Mouse (Mus musculus): Measurements from ENCODE around the gene Ctbp1. TPM values are rescaled to one million over a fixed set of nuclear protein-coding genes. Genes with fewer than 3 reads are reported as not detected.

The Ctbp1 gene
- total RNA-seq, 2 experiments from 2014 or later, result 236 to 245 TPM

DNA sequence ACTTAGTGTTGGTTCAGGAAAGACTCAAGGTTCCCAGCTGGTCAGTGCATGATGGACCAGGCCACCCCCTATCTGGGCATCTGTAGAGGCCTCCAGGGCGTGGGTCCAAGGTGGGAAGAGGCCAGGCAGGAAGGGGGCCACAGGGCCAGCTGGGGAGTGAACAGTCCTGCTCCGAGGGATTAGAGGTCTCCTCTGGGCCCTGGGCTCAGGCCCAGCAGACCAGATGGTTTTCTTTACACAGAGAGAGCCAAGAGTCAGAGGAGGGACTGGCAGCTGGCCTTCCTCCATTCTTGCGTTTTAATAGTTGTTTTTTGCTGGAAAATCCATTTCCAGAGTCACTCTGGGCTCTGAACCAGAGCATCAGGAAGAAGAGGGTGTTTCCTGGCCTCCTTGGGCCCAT, 29.1 kb downstream of the Ctbp1 start:
- DNase-seq, result peak; percentile 86 to 87
- intact Hi-C loops (cut with DNase I), result no loop called here

DNA sequence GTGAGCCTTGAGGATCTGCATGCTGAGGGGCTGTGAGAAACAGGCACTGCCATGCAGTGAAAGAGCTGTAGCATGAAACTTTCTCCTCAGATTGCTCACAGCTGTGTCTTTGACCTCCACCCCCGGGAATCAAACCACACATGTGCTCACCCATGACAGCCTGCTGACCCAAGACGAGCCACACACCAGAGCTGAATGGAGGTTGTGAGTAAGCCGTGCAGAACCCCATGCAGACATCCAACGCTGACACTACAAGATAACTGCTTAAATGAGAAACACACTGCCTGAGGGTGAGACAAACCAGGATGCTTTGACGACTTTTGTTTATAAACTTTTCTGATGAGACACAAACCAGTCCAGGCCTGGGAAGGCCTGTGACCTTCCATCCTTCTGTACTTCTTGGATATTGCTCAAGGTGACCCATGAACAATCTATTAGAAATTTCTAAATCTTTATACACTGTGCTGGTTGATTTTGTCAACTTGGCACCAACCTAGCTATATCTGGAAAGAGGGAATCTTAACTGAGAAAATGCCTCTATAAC, 30.3 kb downstream of the Ctbp1 start:
- intact Hi-C loops (cut with DNase I), result no loop called here

DNA sequence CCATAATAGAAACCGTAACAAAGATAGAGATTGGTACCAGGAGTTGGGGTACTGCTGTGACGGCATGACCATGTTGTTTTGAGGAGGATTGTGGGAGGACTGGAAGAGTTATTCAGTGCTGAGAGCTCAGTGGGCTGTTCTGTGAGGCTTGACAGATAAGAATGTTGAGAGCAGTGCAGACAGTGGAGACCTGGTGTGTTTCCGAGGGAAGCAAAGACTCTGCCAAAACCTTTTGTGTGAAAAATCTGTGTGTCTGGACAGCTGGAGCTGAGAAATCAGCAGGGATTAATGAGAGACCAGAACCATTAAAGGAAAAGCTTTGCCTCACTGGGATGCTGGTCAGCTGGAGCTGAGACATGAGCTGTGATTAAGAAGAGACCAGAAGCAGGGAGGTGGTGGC, 34.9 kb downstream of the Ctbp1 start:
- intact Hi-C loops (cut with DNase I), result no loop called here
- peak; percentile 57 to 72 for DNase-seq

More for the DNA sequence above, 30.3 kb downstream of the Ctbp1 start:
- DNase-seq, result peak; percentile 49 to 53

DNA sequence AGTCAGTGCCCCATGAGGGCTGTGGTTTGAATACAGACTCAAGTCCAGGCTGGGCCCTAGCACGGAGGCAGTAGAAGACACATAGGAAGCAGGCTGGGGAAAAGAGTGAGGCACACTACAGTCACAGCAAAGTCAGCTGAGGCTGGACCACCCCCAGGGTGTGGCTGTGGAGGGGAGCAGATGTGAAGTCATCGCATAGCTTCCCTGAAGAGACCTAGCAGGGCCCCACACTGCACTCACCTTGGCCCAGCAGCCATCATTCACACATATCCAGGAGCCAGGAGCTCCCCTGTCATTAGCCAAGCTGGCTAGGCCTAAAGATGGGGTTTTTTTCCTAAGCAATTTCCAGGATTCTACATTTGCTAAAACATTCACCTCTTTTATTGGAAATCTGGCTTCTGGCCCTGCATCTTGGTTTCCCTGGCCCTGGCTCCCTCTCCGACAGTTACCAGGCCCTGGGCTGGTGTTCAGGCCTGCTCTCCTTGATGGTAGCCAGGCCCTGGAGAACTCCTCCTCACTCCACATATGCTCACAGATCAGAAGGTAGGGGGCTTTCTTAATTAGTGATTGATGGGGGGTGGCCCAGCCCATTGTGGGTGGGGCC, 35.6 kb downstream of the Ctbp1 start:
- DNase-seq, result peak in 1 of 2 experiments; percentile 27
- intact Hi-C loops (cut with DNase I), result no loop called here

DNA sequence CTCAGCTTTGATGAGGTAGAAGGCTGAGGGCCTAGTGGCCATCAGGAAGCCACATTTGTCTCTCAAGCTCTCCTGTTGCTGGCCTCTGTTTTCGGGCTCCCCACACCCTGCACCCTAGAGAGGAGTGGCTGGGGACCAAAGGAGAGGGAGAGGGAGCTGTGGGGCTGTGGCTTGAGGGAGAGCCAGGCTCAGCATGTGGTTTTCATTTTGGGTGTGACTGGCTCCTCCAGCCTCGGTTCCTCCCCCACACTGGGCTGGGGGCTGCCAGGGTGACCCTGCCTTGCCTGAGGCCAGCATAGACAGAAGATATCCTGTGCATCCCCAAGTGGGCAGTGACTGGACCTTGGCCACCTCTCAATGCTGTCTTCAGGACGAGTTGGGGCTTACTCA, 36.5 kb downstream of the Ctbp1 start:
- DNase-seq, result peak in 1 of 2 experiments; percentile 28
- intact Hi-C loops (cut with DNase I), result no loop called here

DNA sequence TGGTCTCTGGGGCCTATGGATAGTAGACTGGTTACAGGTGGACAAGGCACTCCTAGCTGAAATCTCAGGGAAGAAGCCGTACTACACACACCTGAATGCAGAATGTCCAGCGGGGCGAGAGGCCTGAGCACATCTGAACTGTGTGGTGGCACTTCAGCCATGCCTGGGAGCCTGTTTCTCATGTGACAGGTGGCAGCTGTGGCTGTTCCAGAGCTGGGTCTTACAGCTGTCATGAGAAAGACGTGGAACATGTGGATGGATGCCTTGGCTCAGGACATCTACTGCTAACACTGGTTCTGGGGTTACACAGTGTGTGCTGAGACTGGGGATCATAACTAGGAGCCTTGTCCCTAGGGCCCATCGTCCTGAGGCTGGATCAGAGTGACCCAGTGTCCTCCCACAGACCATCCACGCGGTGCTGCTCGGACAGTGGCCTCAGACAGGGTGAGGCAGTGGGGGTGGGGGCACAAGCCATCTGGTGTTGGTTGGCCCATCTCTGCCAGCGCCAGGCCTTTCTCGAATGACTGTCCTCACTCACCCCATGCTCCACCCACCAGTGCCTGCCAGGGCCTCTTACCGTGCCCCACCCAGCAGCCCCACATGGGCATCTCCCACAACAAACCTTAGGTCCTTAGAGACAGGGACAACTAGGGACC, 37.1 kb downstream of the Ctbp1 start:
- DNase-seq, result peak in 1 of 2 experiments; percentile 32
- intact Hi-C loops (cut with DNase I), result no loop called here

DNA sequence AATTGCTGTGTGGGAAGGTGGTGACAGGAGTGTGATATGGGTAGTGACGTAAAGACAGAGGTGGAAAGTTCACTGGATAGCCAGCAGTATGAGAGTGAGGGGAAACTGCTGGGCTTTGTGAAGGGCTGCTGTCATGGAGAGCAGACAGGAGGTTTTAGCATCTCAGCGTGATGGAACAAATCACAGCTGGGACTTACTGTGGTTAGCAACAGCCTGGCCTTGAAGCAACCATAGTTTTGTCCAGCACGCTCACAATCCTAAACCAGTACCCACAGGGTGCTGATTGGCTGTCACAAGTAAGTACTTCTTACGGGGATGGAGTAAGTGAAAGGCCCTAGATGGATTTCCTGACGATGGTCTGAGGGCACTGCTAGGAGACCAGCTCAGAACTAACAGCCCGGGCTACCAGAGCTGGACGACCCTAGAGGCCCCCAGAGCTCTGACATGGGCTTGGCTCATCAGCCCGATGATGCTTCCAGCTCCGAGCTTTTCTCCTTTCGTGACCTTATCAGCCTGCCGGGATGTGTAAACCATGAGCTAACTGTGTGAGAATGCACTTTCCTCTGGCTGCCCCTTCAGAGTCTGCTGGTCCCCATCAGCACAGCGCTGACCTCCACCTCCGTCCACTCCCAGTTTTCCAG, 40.3 kb downstream of the Ctbp1 start:
- intact Hi-C loops (cut with DNase I), result no loop called here
- peak; percentile 77 to 78 for DNase-seq

DNA sequence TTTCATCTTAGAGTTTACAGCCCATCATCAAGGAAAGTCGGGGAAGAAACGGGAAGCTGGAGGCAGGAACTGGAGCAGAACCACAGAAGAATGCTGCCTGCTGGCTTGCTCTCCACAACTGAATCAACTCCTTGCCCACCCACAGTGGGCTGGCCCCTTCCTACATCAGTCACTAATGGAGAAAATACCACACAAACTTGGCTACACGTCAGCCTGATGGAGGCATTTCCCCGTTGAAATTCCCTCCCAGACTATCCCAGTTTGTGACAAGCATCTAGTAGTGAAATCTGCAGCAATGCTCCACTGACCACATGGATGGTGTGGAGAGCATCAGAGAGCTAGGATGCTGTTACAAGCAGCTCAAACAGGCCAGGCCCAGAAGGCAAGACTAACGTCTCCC, 42.0 kb downstream of the Ctbp1 start:
- intact Hi-C loops (cut with DNase I), result no loop called here
- DNase-seq, result no peak

DNA sequence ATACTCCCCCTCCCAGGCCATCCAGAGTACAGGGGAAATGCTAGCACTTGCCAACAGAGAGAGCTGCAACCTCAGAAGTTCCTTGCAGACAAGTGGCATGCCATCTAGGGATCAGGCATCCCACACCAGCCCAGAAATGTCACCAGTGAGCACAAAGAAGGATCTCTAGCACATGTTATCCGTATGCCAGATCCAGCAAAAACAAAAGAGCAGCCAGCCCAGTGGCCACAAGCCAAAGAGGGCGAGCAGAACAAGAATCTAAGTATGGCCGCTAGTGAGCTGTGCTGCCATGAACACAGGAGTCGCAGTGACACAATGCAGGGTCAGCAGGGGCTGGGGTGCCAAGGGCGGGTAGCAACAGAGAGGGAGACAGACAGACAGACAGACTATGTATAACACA, 44.5 kb downstream of the Ctbp1 start:
- DNase-seq, result peak; percentile 54 to 57
- intact Hi-C loops (cut with DNase I), result no loop called here

DNA sequence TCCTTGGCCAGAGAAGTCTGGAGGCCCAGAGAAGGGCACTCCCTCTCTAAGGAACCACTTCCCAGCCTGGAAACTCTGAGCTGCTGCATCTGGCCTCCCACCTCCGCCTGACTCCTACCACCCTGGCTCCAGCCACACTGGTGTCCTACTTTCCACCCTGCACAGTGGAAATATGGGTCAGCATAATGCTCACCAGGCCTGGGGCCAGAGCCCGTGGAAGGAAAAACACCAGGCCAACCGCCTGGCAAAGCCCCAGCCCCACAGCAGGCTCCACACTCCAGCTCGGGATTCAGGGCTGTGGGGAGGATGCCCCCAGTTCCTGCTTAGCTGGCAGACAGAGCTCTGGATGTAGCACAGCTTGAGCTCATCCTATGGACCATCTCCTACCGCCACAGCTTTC, 46.4 kb downstream of the Ctbp1 start:
- intact Hi-C loops (cut with DNase I), result no loop called here
- DNase-seq, result peak; percentile 66 to 68

DNA sequence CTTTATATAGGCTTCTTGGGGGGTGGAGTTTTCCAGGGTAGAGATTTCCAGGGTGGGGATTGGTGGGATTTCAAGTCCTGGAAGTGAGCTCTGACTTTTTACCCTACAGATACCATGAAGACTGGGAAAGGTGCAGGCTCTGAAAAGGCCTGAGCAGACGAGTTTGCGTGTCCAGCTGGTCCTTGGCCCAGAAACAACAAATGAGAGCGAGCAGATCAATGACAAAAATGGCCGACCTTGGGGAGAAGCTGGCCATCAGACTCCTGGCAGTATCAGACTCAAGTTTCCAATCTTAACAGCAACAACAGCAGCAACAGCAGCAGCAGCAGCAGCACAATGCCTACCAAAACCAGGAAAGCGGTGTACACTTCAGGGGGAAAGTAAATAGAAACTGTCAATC, 49.1 kb downstream of the Ctbp1 start:
- DNase-seq, result no peak
- intact Hi-C loops (cut with DNase I), result no loop called here

DNA sequence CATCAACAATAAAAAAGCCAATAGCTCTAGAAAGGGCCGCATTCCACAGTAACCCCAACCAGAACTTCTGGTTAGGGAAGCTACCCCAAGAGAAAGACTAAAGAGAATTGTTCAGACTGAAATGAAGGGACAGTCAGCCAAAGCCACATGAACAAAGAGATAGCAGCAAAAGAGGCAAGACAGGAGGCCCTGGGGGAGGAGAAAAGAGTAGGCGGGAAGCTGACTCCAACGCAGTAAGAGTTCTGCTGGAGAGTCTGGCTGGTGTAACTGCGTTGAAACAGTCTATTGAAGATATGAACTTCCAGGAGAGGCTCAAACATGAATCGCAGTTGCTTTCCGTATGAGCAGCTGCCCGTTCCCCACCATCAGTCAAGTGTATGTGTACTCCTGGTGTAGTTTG, 50.3 kb downstream of the Ctbp1 start:
- DNase-seq, result no peak
- intact Hi-C loops (cut with DNase I), result no loop called here

DNA sequence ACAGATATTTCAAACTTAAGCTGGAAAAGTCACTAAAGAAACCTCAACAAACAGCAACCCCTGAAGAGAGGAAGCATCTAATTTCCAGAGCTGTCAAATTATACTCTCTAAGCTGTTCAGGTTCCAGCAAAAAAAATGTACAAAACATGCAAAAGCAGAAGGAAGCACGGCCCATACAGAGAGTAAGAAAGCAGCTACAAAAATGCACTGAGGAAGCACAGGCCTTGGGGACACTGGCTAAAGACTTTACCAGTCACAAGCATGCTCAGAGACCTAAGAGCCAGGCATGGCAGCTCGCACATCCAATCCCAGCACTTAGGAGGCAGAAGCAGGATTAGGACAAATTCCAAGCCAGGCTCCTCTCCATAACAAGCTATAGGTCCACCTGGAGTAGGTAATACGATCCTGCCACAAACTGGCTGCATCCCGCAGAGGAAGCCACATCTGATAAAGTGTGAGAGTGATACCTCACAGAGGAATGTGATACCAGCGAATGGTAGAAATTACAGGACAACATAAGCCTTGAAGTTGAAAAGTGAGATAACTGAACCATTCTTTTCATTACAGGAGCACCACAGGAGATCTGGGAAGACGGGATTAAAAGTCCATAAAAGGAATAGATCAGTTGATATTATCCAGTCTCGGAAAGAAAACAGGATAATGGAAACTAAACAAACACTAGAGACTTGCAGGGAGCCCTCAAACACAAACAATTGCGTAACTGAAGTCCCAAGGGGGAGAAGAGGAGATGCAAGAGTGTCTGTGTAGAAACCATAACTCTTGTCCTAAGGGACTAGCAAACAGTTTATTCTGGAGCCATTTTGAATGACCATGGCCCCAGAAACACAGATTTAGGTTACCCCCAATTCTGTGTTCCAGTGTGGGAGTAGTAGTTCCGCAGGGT, 51.7 kb downstream of the Ctbp1 start:
- DNase-seq, result no peak
- intact Hi-C loops (cut with DNase I), result no loop called here

DNA sequence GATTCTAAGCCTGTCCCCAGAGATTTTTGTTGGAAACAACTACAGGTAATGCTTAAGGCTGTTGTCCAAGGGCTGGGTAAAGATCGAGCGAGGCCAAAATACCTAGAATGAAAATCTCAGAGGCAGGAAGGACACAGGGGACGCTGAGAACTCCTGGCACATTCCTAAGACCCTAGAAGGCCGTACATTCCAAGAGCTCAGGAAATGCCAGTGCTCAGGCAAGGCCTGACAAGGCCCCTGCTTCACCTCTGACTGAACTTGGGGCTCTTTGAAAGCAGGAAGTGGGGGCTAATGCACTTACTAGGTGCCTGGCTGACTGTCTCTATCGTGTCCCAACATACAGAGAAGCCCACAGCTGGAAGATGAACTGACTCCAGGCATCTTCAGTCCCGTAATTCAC, 52.4 kb downstream of the Ctbp1 start:
- DNase-seq, result no peak
- intact Hi-C loops (cut with DNase I), result no loop called here

DNA sequence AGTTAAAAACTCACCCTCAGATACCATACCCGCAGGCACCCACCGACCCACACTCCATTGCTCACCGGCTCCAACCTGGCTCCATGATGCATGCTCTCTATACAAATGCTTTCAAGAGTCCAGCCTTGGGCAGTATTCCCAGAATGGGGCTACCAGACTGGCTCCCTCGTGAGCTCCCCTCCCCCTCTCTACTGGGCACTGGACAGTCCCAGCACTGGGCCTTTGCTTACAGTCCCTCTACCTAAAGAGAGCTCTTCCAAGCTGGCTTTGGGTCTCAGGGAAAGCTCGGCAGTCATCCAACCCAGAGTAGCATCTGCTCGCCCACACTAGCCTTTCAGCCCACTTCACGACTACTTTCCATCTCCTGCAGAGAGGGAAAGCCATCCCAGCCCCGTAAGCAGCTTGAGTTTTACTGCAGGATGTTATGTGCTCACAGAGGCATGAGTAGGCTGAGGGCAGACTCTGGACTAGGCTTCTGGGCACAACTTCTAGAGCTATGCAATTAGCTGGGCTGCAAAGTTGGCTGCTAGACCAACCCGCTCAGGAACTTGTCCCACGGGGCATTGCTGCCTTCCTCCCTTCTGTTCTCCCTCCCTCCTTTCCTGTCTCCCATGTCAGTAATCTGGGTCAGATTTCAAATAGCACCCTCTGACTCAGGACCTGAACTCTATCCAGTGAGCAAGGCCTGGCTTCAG, 54.3 kb downstream of the Ctbp1 start:
- intact Hi-C loops (cut with DNase I), result no loop called here
- peak in 1 of 2 experiments; percentile 45 for DNase-seq

DNA sequence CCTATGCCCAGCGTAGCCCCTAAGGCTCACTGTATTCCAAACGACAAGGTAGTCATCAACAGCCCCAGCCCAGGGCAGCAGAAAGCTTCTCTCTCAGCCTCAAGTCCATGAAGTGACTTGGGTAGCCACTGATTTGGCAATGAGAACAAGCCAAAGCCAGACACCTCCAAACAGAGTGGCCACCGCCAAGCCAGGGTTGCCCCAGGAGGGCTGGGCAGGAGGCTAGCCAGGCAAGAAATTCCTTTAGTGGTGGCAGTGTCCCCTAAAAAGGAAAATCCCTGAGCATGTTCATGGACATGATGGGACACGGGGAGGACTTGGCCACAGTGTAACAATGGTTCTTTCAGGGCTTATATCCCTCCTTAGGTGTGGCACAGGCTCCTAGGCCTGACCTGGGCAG, 55.0 kb downstream of the Ctbp1 start:
- intact Hi-C loops (cut with DNase I), result no loop called here

DNA sequence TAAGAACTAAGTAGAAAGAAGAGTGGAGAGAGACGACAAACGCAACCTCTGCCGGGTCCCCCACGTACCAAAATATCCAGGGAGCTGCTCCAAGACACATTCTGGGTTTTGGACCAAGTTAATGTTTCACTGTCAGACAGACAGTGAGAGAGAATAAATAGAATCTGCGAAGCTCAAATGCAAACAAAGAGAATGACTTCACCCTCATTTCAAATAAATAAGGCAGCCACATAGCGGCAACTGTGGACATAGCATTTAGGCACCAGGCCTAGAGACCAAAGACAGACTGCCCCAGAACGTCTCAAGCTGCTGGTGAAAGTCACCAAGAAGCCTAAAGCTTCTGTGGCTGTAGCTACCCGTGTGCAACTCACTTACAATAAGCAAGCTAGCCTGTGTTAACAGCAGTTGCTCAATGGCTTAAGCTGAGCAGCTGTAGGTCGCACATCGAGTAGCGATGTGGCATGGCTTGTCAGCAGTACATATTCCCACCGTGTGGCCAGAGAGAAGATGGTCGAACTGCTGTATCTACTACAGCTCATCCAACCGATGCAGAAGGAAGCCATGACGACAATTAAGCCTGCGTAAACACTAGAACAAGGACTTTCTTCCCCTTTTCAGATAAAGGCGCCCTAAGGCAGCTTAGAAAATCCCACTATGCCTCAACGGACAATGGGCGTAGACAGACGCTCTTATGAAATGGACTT, 55.9 kb downstream of the Ctbp1 start:
- intact Hi-C loops (cut with DNase I), result no loop called here
- no peak for DNase-seq

More for the DNA sequence above, 55.0 kb downstream of the Ctbp1 start:
- no peak for DNase-seq

DNA sequence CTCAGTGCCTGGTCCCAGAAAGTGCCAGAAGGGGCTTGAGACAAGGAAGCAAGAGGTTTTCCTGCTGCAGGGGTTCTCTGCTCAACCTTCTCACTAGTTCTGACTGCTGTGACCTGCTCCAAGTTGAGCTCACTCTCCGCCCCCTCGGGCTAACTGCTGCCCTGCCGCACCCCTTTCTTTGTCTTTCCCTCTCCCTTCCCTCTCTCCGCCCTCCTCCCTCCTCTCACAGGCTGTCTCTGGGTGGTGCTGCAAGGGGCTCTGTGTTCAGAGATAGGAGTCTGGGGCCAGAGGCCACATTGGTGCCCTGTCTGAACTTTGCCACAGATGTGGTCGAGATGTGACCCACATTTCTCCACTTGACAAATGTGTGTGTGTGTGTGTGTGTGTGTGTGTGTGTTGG, 56.7 kb downstream of the Ctbp1 start, which contains the start of gene Spon2:
TSS of gene Spon2 (minus strand) at position 375 of the 400 bp plus-strand sequence.
- DNase-seq, result peak; percentile 59 to 65
- intact Hi-C loops (cut with DNase I), result no loop called here

DNA sequence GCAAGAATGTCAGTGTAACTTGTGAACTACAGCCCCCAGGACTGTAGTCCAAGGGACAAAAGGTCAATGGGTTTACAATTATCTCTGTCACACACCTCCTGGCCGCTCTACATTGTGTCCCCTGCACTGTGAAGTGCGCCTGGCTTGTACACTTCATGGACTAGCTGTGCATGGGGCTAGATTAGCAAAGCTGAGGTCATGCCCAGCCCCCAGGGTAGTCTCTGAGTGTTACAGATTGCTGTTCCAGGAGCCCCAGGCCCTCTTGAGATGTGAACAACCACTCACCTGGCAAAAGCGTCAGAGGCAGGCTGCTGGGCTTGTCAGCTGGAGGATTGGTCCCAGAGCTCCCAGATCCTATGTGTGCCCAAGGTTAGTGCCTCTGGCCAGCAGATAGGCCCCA, 57.1 kb downstream of the Ctbp1 start:
- DNase-seq, result no peak
- intact Hi-C loops (cut with DNase I), result no loop called here

DNA sequence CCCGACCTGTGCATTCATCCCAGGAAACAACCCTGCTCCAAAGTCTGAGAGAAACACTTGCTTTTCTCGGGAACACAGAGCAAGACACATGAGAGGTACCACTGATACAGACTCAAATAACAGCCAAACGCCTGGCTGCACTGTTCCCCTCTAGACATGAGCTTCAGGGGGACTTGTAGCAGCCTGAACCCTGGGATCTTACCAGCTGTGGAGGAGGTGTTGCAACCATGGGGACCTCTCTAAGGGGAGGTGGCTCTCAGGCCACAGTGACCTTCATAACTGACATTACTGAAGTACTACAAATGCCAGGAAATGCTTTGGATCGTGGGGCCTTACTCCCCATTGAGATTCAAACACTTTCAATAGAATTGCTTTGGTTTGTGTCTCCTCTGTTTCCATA, 60.1 kb downstream of the Ctbp1 start:
- no peak for DNase-seq
- intact Hi-C loops (cut with DNase I), result no loop called here

Data from heart, postnatal 10 days (tissue).